Mouse (Mus musculus) R1 (cell line): ENCODE measurements around the gene Gm49380.
"Not testable (repeated sequence)": the region's sequence is repeated elsewhere in the genome, so short reads cannot be mapped to it uniquely, and the experiment has no call there.

Experiments used
- DNase-seq: peaks from one replicate; pipeline ENCODE4 v3.0.0-alpha.2; 2018; ENCODE audit warnings: low read depth, low spot score

Gm49380 gene

GRCm38 (mm10) chr9:44125546-44126428 is 12.5 kb upstream of the Gm49380 start:
- peak; percentile 93 for DNase-seq

DNA sequence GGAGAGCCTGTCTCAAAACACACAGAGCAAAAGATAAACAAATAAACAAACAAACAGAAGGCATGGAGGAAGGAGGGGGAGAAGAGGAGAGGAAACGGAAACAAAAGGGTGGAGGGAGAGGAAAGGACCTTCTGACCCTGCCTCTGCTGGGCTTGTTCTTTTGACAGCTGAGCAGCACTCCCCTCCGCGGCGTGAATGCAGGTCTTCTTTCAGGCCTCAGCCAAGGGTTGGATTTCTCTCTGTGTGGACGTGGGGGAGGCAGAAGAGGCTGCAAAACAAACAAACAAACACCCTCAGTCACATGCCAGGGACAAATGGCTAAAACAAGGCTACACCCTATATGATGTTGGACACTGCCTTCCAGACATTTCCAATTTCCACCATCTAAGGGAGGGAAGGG is 11.7 kb upstream of the Gm49380 start:
- DNase-seq: no peak

DNA sequence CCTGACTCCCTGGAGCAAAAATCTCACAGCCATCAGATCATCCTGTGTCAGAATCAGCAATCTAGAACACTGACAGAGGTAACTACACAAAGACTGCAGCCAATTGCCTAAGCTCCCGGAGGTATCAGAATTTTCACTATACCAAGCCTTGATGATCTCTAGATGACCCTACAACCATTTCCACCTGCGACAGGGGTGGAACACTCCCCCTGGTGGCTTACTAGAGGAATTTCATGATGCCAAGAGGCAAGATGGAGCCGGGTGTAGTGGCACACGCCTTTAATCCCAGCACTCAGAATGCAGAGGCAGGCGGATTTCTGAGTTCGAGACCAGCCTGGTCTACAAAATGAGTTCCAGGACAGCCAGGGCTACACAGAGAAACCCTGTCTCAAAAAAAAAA is 11.0 kb upstream of the Gm49380 start:
- DNase-seq: peak; percentile 83

DNA sequence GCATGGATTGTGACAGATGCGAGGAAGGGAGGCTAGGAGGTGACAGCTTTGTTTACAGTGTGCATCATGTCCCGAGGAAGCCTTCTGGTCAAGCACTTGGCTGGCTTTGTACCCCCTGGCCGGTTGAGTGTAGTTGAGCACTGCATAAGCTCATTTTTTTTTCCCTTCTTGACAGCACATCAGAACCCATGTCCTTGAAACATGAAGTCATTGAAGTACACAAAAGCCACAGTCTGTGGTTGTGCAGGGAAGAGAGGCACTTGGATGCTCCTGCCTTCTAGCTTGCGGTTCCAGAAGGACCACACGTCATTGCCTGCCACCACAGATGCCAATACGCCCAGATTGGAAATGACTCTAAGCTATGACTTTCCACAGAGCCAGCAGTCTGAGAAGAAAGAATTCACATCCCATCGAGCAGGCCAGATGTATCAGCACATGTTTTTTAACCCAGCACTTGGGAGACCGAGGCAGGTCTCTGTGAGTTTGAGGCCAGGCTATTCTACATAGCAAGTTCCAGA is 6.7 kb upstream of the Gm49380 start:
- no peak for DNase-seq

DNA sequence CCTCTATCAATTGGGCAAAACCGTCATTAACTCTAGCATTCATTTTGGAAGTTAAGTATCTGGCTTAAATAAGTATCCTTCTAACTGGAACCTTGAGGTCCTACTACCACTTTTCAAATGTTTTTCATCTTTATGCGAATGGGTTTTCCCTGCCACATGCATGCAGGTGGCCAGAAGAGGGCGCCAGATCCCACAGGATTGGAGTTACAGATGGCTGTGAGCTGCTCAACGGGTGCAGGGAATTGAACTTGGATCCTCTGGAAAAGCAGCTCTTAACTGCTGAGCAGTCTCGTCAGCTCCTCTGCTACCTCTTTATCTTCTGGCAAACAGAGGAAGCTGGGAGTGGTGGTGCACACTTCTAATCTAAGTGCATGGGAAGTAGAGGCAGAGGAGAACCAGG is 5.7 kb upstream of the Gm49380 start:
- DNase-seq: peak; percentile 64

- peak; percentile 66 for DNase-seq
These were observed 2.9 kb upstream of the Gm49380 start for GRCm38 (mm10) chr9:44116182-44116581.

DNA sequence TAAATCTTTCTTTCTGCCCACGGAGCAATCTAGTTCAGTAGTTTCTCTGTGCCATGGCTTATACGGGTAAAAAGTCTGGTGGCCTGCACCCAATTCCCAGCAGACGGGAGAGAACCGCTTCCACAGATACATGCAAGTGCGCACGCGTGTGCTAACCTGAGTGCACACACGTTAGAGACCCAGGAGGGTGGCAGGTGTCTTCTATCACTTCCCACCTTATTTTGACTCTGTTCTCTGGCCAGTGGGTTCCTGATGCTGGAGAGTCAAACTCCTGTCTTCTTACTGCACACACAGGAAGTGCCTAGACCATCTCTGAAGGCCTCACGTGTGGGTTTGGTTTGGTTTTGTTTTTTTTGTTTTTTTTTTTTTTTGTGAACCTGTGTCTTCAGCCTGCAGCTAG is 2.3 kb upstream of the Gm49380 start:
- no peak for DNase-seq

- DNase-seq: no peak
These were observed 1.2 kb upstream of the Gm49380 start for GRCm38 (mm10) chr9:44114453-44114852.

DNA sequence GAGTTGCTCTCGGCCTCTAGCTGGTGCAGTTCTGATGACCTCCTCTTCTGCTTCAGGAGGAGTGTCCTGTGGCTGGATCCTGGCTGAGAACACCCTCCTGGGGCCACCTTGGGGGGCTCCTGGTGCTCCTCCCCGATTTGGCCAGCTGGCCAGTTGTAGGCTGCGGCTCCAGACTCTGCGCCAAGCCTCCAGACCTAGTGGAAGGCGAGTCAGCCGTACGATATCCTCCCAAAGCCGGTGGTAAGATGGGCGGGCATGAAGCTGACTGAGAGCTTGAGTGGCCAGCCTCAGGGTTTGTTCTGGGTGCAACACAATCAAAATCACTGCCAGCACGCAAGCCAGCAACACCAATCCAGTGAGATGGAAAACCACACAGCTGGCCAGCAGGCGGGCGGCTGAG is 1.4 kb downstream of the Gm49380 start:
- not testable (repeated sequence) for DNase-seq

DNA sequence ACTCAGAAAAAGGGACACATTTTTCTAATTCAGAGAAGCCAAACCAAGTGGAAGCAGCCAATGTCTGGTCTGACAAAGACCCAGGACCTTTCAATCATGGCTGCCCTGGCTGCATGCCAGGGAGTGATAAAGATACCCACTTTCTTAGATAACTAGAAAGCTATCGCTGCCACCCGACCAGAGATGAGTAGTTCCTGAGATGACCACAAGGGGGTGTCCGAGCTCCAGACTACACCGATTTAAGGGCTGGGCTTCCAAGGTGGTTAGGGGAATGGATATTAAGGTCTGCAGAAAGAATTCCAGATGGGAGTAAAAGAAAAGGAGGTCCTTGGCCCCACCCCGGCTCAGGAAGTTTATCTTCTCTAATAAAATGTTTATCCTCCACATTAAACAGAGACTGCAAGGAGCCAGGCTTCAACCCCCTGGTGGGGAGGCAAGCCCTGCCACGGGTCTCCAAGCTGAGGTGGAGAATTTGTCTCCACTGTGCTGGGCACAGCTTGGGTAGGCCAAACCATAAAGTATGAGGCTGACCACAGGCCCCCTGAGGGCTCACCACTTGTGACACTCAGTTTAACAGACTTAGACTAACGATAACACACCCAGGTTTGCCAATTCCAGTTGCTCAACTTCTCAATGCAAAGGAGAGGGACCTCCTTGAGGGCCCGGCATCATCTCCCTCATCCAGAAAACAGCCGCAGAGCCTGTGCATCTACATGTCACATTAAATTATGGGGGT is 3.8 kb downstream of the Gm49380 start:
- peak; percentile 78 for DNase-seq

- no peak for DNase-seq
These were observed 4.8 kb downstream of the Gm49380 start for GRCm38 (mm10) chr9:44108269-44109055.

DNA sequence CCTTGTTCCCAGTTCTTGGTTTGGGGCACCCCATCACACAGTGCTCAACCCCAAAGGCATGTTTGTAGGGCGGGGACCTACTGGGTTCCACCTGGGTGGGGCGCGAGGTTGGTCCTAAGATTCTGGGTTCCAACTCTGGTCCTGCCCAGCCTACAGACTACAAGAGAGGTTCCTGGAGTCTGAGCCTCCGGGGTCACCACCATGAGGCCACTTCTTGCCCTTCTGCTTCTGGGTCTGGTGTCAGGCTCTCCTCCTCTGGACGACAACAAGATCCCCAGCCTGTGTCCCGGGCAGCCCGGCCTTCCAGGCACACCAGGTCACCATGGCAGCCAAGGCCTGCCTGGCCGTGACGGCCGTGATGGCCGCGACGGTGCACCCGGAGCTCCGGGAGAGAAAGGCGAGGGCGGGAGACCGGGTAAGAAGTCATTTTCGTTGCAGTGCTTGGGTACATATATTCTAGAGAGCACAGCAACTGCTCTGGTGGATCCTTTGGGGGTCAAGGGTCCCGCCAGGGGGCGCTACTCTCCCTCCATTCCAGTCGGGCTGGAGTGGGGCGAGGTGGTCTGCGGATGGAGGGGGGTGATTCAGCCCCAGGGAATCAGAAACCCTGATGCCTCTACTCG is 5.6 kb downstream of the Gm49380 start:
- peak; percentile 70 for DNase-seq

DNA sequence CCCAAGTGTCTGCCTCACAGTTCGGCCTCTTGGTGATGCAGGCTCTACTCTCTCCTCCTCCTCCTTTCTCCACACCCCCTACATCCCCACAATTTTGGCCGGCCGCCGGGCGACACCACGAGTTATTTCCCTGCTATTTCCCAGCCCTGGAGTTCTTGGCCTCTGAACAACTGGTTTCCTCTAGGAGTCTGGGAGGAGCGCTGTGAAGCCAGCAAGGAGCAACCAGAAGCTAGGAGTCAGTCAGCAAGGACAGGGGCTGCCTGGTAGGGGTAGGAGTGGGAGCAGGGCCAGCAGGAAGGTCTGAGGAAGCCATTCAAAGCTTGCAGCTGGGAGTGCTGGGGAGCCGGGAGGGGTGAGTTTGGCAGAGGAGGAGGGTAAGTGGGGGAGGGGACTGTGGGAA is 6.2 kb downstream of the Gm49380 start, which contains the start of gene C1qtnf5:
C1qtnf5 (plus strand) TSS at position 136 of the 400 bp plus-strand sequence.
- DNase-seq: no peak

DNA sequence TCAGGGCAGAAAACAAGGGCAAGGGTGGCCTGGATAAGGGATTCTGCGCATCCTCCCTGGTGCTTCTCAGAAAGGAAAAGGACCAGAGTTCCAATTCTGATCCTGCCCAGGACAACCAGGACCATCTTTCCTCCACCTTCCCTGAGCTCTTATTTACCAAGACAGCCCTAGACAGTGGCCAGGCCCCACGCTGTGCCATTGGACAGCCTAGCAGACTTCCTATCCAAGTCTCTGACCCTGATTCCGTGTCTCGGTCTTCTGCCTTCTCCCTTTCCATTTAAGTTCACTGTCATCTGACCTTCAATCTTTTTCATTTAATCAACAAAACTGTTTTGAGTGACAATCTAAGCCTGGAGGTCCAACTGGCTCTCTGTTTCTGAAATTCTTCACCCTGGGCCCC is 6.7 kb downstream of the Gm49380 start:
- no peak for DNase-seq

- no peak for DNase-seq
These were observed 7.1 kb downstream of the Gm49380 start for GRCm38 (mm10) chr9:44106182-44106581.

- no peak for DNase-seq
These were observed 7.5 kb downstream of the Gm49380 start for GRCm38 (mm10) chr9:44105781-44106180.

GRCm38 (mm10) chr9:44104881-44105280 is 8.4 kb downstream of the Gm49380 start:
- no peak for DNase-seq

DNA sequence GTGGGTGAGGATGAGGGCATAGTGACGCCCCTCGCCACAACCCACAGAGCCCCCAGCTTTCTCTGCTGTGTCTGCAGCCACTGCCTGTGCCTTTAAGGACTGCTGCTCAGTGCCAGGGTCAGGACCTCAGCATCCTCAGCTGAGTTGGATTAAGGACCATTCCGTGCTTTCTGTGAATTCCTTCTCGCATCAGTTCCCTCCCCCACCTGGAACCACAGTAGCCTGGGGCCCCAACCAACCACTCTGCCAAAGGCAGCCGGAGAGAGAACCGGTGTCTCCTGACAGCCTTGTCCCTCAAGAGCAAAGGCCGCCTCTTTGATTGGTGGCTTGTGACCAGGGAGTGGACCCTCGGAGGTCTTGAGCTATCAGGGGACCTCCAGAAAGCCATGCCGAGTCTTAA is 11.8 kb downstream of the Gm49380 start, which contains the start of gene Mfrp:
Mfrp (plus strand) TSS at position 240 of the 400 bp plus-strand sequence.
- DNase-seq: no peak

GRCm38 (mm10) chr9:44096536-44096935 is 16.8 kb downstream of the Gm49380 start:
- peak; percentile 67 for DNase-seq

DNA sequence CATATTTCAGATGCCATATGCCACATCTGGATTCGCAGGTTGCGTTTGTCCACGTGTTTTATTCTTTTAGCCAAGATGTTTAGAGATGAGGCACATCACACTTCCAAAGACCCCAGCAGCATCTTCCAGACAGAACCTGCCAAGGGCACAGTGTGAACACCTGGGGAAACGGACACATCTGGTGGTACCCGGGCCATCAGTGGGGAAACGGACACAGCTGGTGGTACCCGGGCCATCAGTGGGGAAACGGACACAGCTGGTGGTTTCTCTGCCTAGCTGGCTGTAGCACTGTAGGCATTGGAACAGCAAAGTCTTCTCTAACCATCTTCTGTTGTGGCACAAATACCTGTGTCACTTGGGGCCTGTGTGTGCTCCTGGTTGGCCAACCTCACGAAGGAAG is 17.5 kb downstream of the Gm49380 start:
- no peak for DNase-seq

DNA sequence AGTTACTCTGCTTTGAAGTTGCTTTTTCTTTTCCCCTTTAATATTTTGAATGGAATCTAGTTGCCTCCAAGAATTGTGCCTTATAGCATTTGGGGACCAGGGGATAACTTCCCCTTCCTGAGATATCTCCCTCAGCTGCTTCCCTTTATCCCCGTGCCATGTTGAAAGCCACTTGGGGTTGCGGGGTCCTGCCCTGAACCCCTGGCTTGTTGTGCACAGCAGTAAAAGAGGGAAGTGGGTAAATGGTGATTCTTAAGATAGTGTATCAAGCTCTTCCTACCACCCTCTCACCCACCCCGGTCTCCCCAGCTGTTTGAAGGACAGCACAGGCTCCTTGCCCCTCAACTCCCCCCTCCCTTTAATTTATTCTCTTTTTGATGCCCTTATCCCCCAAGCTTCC is 18.6 kb downstream of the Gm49380 start:
- DNase-seq: no peak
